Mouse (Mus musculus): ENCODE results near the gene Rtf2. TPM values are rescaled to one million over a fixed set of nuclear protein-coding genes. Genes with fewer than 3 reads are reported as not detected.

The Rtf2 gene
- total RNA-seq, 2 experiments from 2014 or later: 62.7 to 68.2 TPM

Other genes starting within 250 kb of the Rtf2 start
- gene Mc3r, start 192.1 kb upstream of the Rtf2 start, total RNA-seq (2021): under 1 TPM; 0.47 to 0.49 TPM
- gene Fam210b, start 95.0 kb upstream of the Rtf2 start, total RNA-seq (2021): 10 to 100 TPM; 15.3 to 15.5 TPM
- gene Aurka, start 70.0 kb upstream of the Rtf2 start, total RNA-seq (2021): 1 to 10 TPM; 3.3 to 3.8 TPM
- 10 to 100 TPM; 25.8 to 28.5 TPM for gene Cstf1, start 69.9 kb upstream of the Rtf2 start, total RNA-seq (2021)
- under 1 TPM; 0.47 to 0.59 TPM for gene Cass4, start 46.8 kb upstream of the Rtf2 start, total RNA-seq (2021)
- gene Gcnt7, start 18.0 kb downstream of the Rtf2 start, total RNA-seq (2021): not detected
- under 1 TPM in 1 of 2 experiments, not detected in 1; 0.51 TPM for gene Fam209, start 32.0 kb downstream of the Rtf2 start, total RNA-seq (2021)
- under 1 TPM; 0.24 to 0.49 TPM for gene Tfap2c, start 109.0 kb downstream of the Rtf2 start, total RNA-seq (2021)